Mouse (Mus musculus): ENCODE results near the gene Rnf123. TPM values are rescaled to one million over a fixed set of nuclear protein-coding genes. Genes with fewer than 3 reads are reported as not detected.

Gene Rnf123
- polyA plus RNA-seq (2017; shearing (Covaris generic)), result 100 to 1,000 TPM; 114 to 160 TPM

GRCm38 (mm10) chr9:108082988-108083431 is at the start of gene Rnf123:
Gene Rnf123 (minus strand): TSS chr9:108083346.

GRCm38 (mm10) chr9:108094184-108094941 is 11.2 kb upstream of the Rnf123 start, which contains the start of gene Apeh:
Gene Apeh (minus strand): TSS chr9:108094606.

GRCm38 (mm10) chr9:108080168-108080567 is 3.0 kb downstream of the Rnf123 start, which contains the start of gene Mst1:
Gene Mst1 (plus strand): TSS chr9:108080436.

GRCm38 (mm10) chr9:108052885-108053664 is 30.1 kb downstream of the Rnf123 start, which contains the start of gene Amigo3:
Gene Amigo3 (plus strand): TSS chr9:108053159.

GRCm38 (mm10) chr9:108049016-108049455 is 34.1 kb downstream of the Rnf123 start, which contains the start of gene Gmppb:
Gene Gmppb (plus strand): TSS chr9:108049242.

GRCm38 (mm10) chr9:108001922-108002770 is 81.0 kb downstream of the Rnf123 start, which contains the start of gene Ip6k1:
Gene Ip6k1 (plus strand): TSS chr9:108002501.

Other genes with a start within 250 kb of the Rnf123 start
- 100 to 1,000 TPM in 1 of 2 experiments, 10 to 100 TPM in 1; 94.7 to 118 TPM for gene Rbm6, start 210.1 kb downstream of the Rnf123 start, polyA plus RNA-seq (2017; shearing (Covaris generic))
- 10 to 100 TPM; 22.2 to 26.6 TPM for gene Mon1a, start 195.2 kb downstream of the Rnf123 start, polyA plus RNA-seq (2017; shearing (Covaris generic))
- 1 to 10 TPM in 1 of 2 experiments, under 1 TPM in 1; 0.17 to 3.5 TPM for gene Mst1r, start 176.5 kb downstream of the Rnf123 start, polyA plus RNA-seq (2017; shearing (Covaris generic))
- not detected for gene Actl11, start 154.9 kb downstream of the Rnf123 start, polyA plus RNA-seq (2017; shearing (Covaris generic))
- gene Camkv, start 147.7 kb downstream of the Rnf123 start, polyA plus RNA-seq (2017; shearing (Covaris generic)), result 1 to 10 TPM in 1 of 2 experiments, under 1 TPM in 1; 0.12 to 2.5 TPM
- gene Traip, start 133.2 kb downstream of the Rnf123 start, polyA plus RNA-seq (2017; shearing (Covaris generic)), result 1 to 10 TPM; 3.8 to 8.5 TPM
- 100 to 1,000 TPM; 252 to 291 TPM for gene Uba7, start 107.8 kb downstream of the Rnf123 start, polyA plus RNA-seq (2017; shearing (Covaris generic))
- gene Gm20661, start 100.3 kb downstream of the Rnf123 start, polyA plus RNA-seq (2017; shearing (Covaris generic)), result under 1 TPM in 1 of 2 experiments, not detected in 1; 0.14 TPM
- gene Inka1, start 97.5 kb downstream of the Rnf123 start, polyA plus RNA-seq (2017; shearing (Covaris generic)), result 1 to 10 TPM in 1 of 2 experiments, under 1 TPM in 1; 0.25 to 1.5 TPM
- gene Cdhr4, start 90.8 kb downstream of the Rnf123 start, polyA plus RNA-seq (2017; shearing (Covaris generic)), result under 1 TPM; 0.06 to 0.82 TPM
- not detected for gene Gm20662, start 87.0 kb downstream of the Rnf123 start, polyA plus RNA-seq (2017; shearing (Covaris generic))
- 100 to 1,000 TPM; 118 to 147 TPM for gene Ip6k1, start 80.8 kb downstream of the Rnf123 start, polyA plus RNA-seq (2017; shearing (Covaris generic))
- 10 to 100 TPM; 28.8 to 32.0 TPM for gene Gmppb, start 34.1 kb downstream of the Rnf123 start, polyA plus RNA-seq (2017; shearing (Covaris generic))
- 1 to 10 TPM in 1 of 2 experiments, under 1 TPM in 1; 0.91 to 3.9 TPM for gene Amigo3, start 30.2 kb downstream of the Rnf123 start, polyA plus RNA-seq (2017; shearing (Covaris generic))
- gene Mst1, start 2.9 kb downstream of the Rnf123 start, polyA plus RNA-seq (2017; shearing (Covaris generic)), result 1 to 10 TPM; 2.0 to 3.1 TPM
- 100 to 1,000 TPM; 122 to 135 TPM for gene Apeh, start 11.3 kb upstream of the Rnf123 start, polyA plus RNA-seq (2017; shearing (Covaris generic))
- under 1 TPM; 0.51 to 0.62 TPM for gene Bsn, start 107.0 kb upstream of the Rnf123 start, polyA plus RNA-seq (2017; shearing (Covaris generic))
- gene Dag1, start 180.6 kb upstream of the Rnf123 start, polyA plus RNA-seq (2017; shearing (Covaris generic)), result 10 to 100 TPM; 12.6 to 15.8 TPM
- gene Nicn1, start 207.1 kb upstream of the Rnf123 start, polyA plus RNA-seq (2017; shearing (Covaris generic)), result 1 to 10 TPM; 1.3 to 3.2 TPM
- gene Amt, start 213.5 kb upstream of the Rnf123 start, polyA plus RNA-seq (2017; shearing (Covaris generic)), result under 1 TPM; 0.47 to 0.89 TPM
- 100 to 1,000 TPM; 352 to 371 TPM for gene Rhoa, start 222.8 kb upstream of the Rnf123 start, polyA plus RNA-seq (2017; shearing (Covaris generic))
- 10 to 100 TPM; 13.0 to 15.4 TPM for gene Tcta, start 222.8 kb upstream of the Rnf123 start, polyA plus RNA-seq (2017; shearing (Covaris generic))